Mouse (Mus musculus) E14TG2a.4 (cell line): ENCODE results near the gene Hspb7.

Experiments used
- CTCF ChIP-seq: conservative IDR thresholded peaks from 2 replicates; pipeline ENCODE4 v1.5.1; 2014; ENCODE audit warnings: low read length
- NANOG ChIP-seq: IDR thresholded peaks from 2 replicates; pipeline ENCODE4 v1.6.1; 2014; ENCODE audit warnings: borderline replicate concordance, low read length, mixed read lengths
- POU5F1 ChIP-seq: IDR thresholded peaks from 2 replicates; pipeline ENCODE4 v1.6.1; 2014; ENCODE audit warnings: low read length, borderline replicate concordance

- no peak for TF ChIP-seq CTCF
- TF ChIP-seq POU5F1 = no peak
- no peak for TF ChIP-seq NANOG
Measured at GRCm38 (mm10) chr4:141458236-141458635, 37.7 kb downstream of the Hspb7 start.
